Mouse (Mus musculus) gonadal fat pad, adult 2 months (tissue): Measurements from ENCODE around the gene Cyp4f40. TPM values are rescaled to one million over a fixed set of nuclear protein-coding genes. Genes with fewer than 3 reads are reported as not detected.
"Not testable (repeated sequence)": the region's sequence is repeated elsewhere in the genome, so short reads cannot be mapped to it uniquely, and the experiment has no call there.

ENCODE experiments used
- DNase-seq: peaks from one replicate; pipeline ENCODE4 v3.0.0-alpha.2; 2012; ENCODE audit warnings: low read depth
- polyA plus RNA-seq: library from polyadenylated mRNA; depleted of rRNA; stranded (reverse); fragments of >200 nt; gene quantifications from 2 replicates; pipeline ENCODE4 v1.2.3, GENCODE M21; 2012; rRNA removed

Gene Cyp4f40
- polyA plus RNA-seq, 1 experiment: 1.5 TPM

DNA sequence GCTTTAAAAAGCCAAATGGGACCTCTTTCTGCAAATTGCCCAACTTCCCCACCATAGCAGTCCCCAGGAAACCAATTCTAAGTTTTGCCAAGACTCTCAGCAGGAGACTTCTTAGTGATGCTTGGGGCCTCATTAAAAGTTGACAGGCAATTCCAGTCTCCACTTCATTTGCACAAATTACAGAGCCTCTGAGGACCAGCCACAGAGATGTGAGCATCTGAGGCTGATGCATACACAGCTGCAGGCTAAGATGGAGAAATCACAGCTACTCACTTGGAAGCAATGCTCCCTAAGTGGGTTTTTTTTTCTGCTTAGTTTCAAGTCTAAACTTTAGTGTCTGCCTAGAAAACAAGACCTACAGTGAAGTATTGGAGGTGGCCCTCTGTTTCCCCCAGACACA lies 51.8 kb downstream of the Cyp4f40 start:
- DNase-seq: not testable (repeated sequence)

DNA sequence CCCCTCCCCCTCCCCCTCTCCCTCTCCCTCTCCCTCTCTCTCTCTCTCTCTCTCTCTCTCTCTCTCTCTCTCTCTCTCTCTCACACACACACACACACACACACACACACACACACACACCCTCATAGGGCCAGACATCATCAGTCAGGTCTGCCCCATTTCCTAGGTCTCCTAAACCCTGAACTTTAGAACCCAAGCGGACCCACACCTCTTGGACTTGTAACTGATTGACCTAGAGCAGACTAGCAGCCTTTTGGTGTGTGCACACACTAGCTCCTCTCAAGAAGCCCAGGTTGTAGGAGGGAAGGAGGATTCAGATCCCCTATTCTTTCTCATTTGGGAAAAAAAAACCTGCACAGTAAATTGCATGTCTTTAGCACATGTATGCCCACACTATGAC lies 63.5 kb downstream of the Cyp4f40 start:
- not testable (repeated sequence) for DNase-seq

DNA sequence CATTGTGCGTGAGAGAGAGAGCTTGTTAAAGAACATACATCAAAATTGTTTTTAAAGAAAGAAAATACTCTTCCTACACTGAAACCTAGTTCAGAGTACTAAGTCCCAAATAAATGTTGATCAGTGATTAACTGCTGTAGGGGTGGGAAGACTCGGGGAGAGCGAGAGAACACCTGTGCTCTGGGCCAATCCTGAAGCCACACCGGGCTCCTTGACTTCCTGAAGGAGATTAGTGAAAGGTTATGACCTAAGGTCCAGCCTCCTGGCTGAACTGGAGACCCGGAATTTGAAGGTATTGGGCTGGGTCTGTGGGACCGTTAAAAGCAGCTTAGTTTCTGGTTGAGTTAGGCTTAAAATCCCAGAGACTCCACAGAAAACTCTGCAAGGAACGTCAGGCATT lies 64.1 kb downstream of the Cyp4f40 start:
- DNase-seq: no peak

DNA sequence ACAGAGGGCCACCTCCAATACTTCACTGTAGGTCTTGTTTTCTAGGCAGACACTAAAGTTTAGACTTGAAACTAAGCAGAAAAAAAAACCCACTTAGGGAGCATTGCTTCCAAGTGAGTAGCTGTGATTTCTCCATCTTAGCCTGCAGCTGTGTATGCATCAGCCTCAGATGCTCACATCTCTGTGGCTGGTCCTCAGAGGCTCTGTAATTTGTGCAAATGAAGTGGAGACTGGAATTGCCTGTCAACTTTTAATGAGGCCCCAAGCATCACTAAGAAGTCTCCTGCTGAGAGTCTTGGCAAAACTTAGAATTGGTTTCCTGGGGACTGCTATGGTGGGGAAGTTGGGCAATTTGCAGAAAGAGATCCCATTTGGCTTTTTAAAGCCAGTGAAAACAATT lies 67.7 kb downstream of the Cyp4f40 start:
- not testable (repeated sequence) for DNase-seq

Other genes with a start within 250 kb of the Cyp4f40 start
- gene Pglyrp2, start 234.7 kb upstream of the Cyp4f40 start, polyA plus RNA-seq: 0.56 and 0.69 TPM in 2 replicates
- 0.96 and 2.3 TPM in 2 replicates for gene Cyp4f39, start 206.2 kb upstream of the Cyp4f40 start, polyA plus RNA-seq
- 19.5 and 25.7 TPM in 2 replicates for gene Cyp4f17, start 152.8 kb upstream of the Cyp4f40 start, polyA plus RNA-seq
- 15.9 and 17.9 TPM in 2 replicates for gene Cyp4f16, start 122.3 kb upstream of the Cyp4f40 start, polyA plus RNA-seq
- gene Cyp4f37, start 37.6 kb upstream of the Cyp4f40 start, polyA plus RNA-seq: 0.07 TPM in 1 of 2 replicates, not detected in the other
- 18.4 and 20.6 TPM in 2 replicates for gene Cyp4f15, start 26.7 kb downstream of the Cyp4f40 start, polyA plus RNA-seq
- 10.6 and 11.9 TPM in 2 replicates for gene Zfp871, start 129.4 kb downstream of the Cyp4f40 start, polyA plus RNA-seq
- gene Zfp811, start 151.0 kb downstream of the Cyp4f40 start, polyA plus RNA-seq: 0.19 and 0.33 TPM in 2 replicates
- gene Zfp799, start 171.4 kb downstream of the Cyp4f40 start, polyA plus RNA-seq: 9.4 and 10.6 TPM in 2 replicates
- gene Zfp870, start 232.7 kb downstream of the Cyp4f40 start, polyA plus RNA-seq: 1.3 and 1.7 TPM in 2 replicates